Mouse (Mus musculus) G1E (cell line): ENCODE data around the gene Itk. TPM values are rescaled to one million over a fixed set of nuclear protein-coding genes. Genes with fewer than 3 reads are reported as not detected.

Source experiments
- ATAC-seq: 2 replicates; pipeline ENCODE4 v1.8.0; 2016; ENCODE audit warnings: mild to moderate bottlenecking; ENCODE audit not compliant: insufficient number of reproducible peaks, poor library complexity, low FRiP score, severe bottlenecking; ENCODE audit errors: extremely low read depth
- DNase-seq: peaks from one replicate; pipeline ENCODE4 v3.0.0; 2012; ENCODE audit warnings: low spot score
- H3K27me3 ChIP-seq: 2 replicates; pipeline ENCODE4 v1.6.1; 2012; ENCODE audit warnings: mild to moderate bottlenecking, low read length, inconsistent platforms; ENCODE audit not compliant: insufficient read depth
- H3K36me3 ChIP-seq: replicated peaks from 2 replicates; pipeline ENCODE3; 2012; ENCODE audit warnings: mild to moderate bottlenecking, inconsistent platforms
- H3K4me1 ChIP-seq: 2 replicates; pipeline ENCODE4 v1.6.1; 2012; ENCODE audit warnings: low read depth, low read length, inconsistent platforms, mixed read lengths; ENCODE audit not compliant: insufficient read depth
- H3K4me3 ChIP-seq: 2 replicates; pipeline ENCODE4 v1.5.1; 2012; ENCODE audit warnings: low read depth, mild to moderate bottlenecking, inconsistent platforms, low read length, moderate library complexity, mixed read lengths
- H3K9me3 ChIP-seq: replicated peaks from 2 replicates; pipeline ENCODE4 v1.6.1; 2012; ENCODE audit warnings: inconsistent platforms
- CTCF ChIP-seq: IDR thresholded peaks from 2 replicates; pipeline ENCODE4 v1.5.1; 2012; ENCODE audit warnings: low read depth, low read length, inconsistent platforms, mixed read lengths
- GATA1 ChIP-seq: IDR thresholded peaks from 2 replicates; pipeline ENCODE4 v1.6.1; 2012; ENCODE audit warnings: borderline replicate concordance, low read length, inconsistent platforms, mixed read lengths
- GATA2 ChIP-seq: IDR thresholded peaks from 2 replicates; pipeline ENCODE4 v1.6.1; 2012; ENCODE audit warnings: low read depth, low read length, inconsistent platforms, borderline replicate concordance
- POLR2AphosphoS5 ChIP-seq: IDR thresholded peaks from 2 replicates; pipeline ENCODE4 v1.6.1; 2012; ENCODE audit warnings: low read depth, low read length, inconsistent platforms; ENCODE audit not compliant: insufficient replicate concordance
- TAL1 ChIP-seq: conservative IDR thresholded peaks from 2 replicates; pipeline ENCODE4 v1.6.1; 2012; ENCODE audit warnings: low read depth, low read length, inconsistent platforms, mixed read lengths
- polyA plus RNA-seq: library from polyadenylated mRNA; stranded (reverse); fragments of >175 nt; gene quantifications from 2 replicates; pipeline ENCODE4 v1.2.3, GENCODE M21; 2012
- total RNA-seq, 2 experiments: library from RNA; stranded (forward) in 1 of 2; stranded (reverse) in 1 of 2; fragments of 200-1000 nt in 1 of 2; fragments of >200 nt in 1 of 2; fragmentation: Nextera tagmentation in 1 of 2; gene quantifications; 2 replicates each; pipeline ENCODE4 v1.2.3; 2014 to 2017

Gene Itk
- total and polyA plus RNA-seq, 3 experiments = 0.05 to 1.1 (median 0.44) TPM

GRCm38 (mm10) chr11:46386556-46386955 is 2.8 kb downstream of the Itk start:
- ATAC-seq (no peak), DNase-seq (no peak)
- Histone ChIP-seq H3K4me3 (no peak overlapping the region), H3K4me1 (no peaks in the 10 kb centered on the region), H3K36me3 (no peaks in the 10 kb centered on the region), H3K9me3 (no peaks in the 10 kb centered on the region), H3K27me3 (no peaks in the 10 kb centered on the region; the same call in none of the 2 replicates)
- TF ChIP-seq GATA1 = no peak
- TF ChIP-seq POLR2AphosphoS5 = no peak
- no peak for TF ChIP-seq TAL1
- no peak for TF ChIP-seq GATA2
- TF ChIP-seq CTCF = no peak

- DNase-seq = no peak
- no peak for ATAC-seq
- no peaks in the 10 kb centered on the region for H3K9me3 ChIP-seq
- TF ChIP-seq CTCF = no peak
- no peak for TF ChIP-seq TAL1
- TF ChIP-seq POLR2AphosphoS5 = no peak
- no peak for TF ChIP-seq GATA1
- TF ChIP-seq GATA2 = no peak
- H3K4me3 ChIP-seq = no peak overlapping the region
- H3K36me3 ChIP-seq = no peaks in the 10 kb centered on the region
- H3K27me3 ChIP-seq = no peaks in the 10 kb centered on the region; the same call in none of the 2 replicates
- no peaks in the 10 kb centered on the region for H3K4me1 ChIP-seq
Observed at GRCm38 (mm10) chr11:46384925-46385324, 4.4 kb downstream of the Itk start.

DNA sequence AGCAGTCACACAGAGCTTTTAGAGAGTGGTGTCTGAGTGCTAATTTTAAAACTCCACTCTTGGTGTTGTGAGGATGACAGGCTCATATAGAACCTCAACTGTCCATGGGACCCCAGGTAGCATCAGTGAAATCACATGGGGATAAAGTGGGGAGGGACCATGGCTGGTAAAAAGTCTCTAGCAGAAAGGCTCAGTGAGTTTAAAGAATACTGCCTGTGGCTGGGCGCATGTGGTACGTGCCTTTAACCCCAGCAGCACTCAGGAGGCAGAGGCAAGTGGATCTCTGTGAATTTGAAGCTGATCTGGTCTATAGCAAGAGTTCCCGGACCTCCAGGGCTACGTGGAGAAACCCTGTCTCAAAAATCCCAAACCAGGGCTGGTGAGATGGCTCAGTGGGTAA is 6.8 kb downstream of the Itk start:
- Histone ChIP-seq H3K9me3 (no peaks in the 10 kb centered on the region), H3K4me3 (no peak overlapping the region), H3K27me3 (no peaks in the 10 kb centered on the region; the same call in none of the 2 replicates), H3K36me3 (no peaks in the 10 kb centered on the region), H3K4me1 (no peaks in the 10 kb centered on the region)
- no peak for TF ChIP-seq GATA1
- TF ChIP-seq TAL1 = no peak
- TF ChIP-seq POLR2AphosphoS5 = no peak
- no peak for TF ChIP-seq GATA2
- no peak for TF ChIP-seq CTCF
- ATAC-seq (no peak), DNase-seq (no peak)

DNA sequence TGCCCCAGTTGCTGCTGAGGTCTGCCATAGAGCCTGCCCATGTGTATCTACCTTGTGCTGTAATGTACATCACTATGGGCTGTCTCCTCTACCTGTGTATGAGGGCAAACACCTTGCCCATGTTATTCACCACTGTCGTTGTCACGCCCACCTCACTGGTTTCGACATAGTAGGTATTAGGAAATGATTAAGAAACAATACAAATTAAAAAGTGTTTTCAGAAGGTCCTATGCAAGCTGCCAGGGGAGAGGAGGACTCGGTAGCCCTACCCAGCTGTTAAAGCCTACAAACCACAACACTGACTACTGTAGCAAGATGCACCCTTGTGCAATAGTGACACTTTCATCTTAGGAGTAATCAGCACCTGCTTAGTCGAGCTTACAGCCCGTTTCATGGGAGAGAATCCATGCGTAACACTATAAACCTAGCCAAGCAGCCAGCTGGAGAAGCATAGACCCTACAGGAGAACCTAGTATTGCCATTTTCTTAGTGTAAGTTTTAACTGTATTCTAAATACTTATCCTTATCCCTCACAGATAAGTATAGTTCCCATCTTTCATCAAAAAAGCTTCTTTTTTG is 9.1 kb downstream of the Itk start:
- Histone ChIP-seq H3K4me1 (no peaks in the 10 kb centered on the region), H3K4me3 (no peak overlapping the region), H3K9me3 (no peaks in the 10 kb centered on the region), H3K27me3 (peaks cover under 1% of the 10 kb centered on the region), H3K36me3 (no peaks in the 10 kb centered on the region)
- DNase-seq (no peak), ATAC-seq (no peak)
- TF ChIP-seq GATA1 = no peak
- TF ChIP-seq POLR2AphosphoS5 = no peak
- TF ChIP-seq GATA2 = no peak

DNA sequence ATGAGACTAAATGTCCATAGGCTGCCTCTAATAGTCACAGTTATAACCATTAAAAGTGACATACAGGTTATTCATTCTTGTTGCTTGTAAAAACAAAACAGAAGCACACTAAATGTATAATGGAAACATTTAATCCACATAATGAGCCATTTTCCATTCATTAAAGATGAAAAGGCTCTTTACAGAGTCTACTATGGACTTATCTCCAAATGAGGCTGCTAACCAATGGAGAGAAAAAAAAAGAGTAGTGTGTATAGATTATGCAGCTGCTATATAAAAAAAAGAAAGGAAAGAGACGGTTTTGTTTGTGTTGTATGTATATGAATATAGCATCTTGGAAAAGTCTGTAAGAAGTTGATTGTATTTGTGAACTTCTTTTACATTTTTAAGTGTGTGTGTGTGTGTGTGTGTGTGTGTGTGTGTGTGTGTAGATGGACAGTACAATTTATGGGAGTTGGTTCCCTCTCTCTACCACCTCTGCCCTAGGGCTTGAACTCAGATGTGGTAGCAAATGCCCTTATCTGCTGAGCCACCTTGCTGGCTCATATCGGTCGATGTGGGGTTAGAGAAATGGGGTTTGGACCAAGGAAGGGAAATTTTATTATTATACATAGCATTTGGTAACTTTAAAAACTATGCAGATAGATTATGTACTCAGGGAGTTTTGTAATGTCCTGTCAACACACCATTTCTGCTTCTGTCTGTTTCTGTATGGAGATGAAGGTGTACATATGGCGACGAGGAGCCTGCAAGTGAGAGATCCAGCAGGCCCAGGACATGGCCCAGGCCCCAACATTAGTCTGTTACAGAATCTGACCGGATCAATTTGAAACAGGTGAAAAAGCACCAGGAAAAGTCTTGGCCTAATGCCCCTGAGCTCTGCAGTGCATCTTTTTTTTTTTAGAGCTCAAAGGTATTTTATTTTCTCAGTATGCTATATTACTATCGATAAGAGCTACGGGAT is 11.2 kb downstream of the Itk start:
- ATAC-seq (peak; percentile 28; the same call in 1 of the 2 replicates), DNase-seq (no peak)
- Histone ChIP-seq H3K9me3 (no peaks in the 10 kb centered on the region), H3K36me3 (no peaks in the 10 kb centered on the region), H3K4me1 (no peaks in the 10 kb centered on the region), H3K27me3 (peaks cover 8% of the 10 kb centered on the region), H3K4me3 (no peak overlapping the region)
- TF ChIP-seq POLR2AphosphoS5 (no peak), GATA2 (no peak), CTCF (no peak), GATA1 (no peak), TAL1 (no peak)

DNA sequence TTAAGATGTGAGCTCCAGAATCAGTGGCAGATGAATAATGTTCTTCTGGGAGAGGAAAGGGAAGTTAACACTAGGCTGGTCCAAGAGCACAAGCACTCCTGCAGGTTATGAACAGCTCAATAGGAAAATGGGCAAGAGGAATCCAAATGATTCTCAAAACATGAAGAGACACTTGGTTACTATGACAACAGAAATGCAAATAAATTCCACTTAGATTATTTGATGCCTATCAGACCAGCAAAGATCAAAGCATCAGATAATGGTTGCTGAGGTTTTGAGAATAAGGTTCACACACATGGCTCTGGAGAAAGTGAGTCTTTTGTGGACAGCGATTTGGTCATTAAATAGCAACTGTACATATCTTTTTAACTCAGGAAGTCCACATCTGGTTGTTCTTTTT is 12.0 kb downstream of the Itk start:
- H3K9me3 ChIP-seq = no peaks in the 10 kb centered on the region
- ATAC-seq (no peak), DNase-seq (no peak)
- no peak for TF ChIP-seq CTCF
- H3K36me3 ChIP-seq = no peaks in the 10 kb centered on the region
- no peaks in the 10 kb centered on the region for H3K4me1 ChIP-seq
- peaks cover 8% of the 10 kb centered on the region for H3K27me3 ChIP-seq
- no peak overlapping the region for H3K4me3 ChIP-seq
